Mouse (Mus musculus) adrenal gland, adult 8-10 months (tissue): Measurements from ENCODE around the gene Tnfrsf21. TPM values are rescaled to one million over a fixed set of nuclear protein-coding genes. Genes with fewer than 3 reads are reported as not detected.

Experiments used
- DNase-seq: peaks from one replicate; pipeline ENCODE4 v3.0.0; 2022
- total RNA-seq, 4 experiments: library from RNA; stranded (reverse); gene quantifications; 2 replicates each; pipeline ENCODE4 v1.2.4; 2022

The Tnfrsf21 gene
- 1 to 10 TPM; 2.4 to 5.3 (median 3.1) TPM for total RNA-seq

GRCm38 (mm10) chr17:43016371-43017331 is at the start of gene Tnfrsf21:
TSS of gene Tnfrsf21 (plus strand) at chr17:43016555.
- DNase-seq: peak; percentile 76

- no peak for DNase-seq
These were observed 48.2 kb upstream of the Tnfrsf21 start for GRCm38 (mm10) chr17:42968174-42968573.

GRCm38 (mm10) chr17:42975312-42975996 is 40.9 kb upstream of the Tnfrsf21 start:
- no peak for DNase-seq

- no peak for DNase-seq
These were observed 38.6 kb upstream of the Tnfrsf21 start for GRCm38 (mm10) chr17:42977766-42978165.

GRCm38 (mm10) chr17:42978345-42978744 is 38.0 kb upstream of the Tnfrsf21 start:
- DNase-seq: no peak

GRCm38 (mm10) chr17:42981806-42982205 is 34.5 kb upstream of the Tnfrsf21 start:
- DNase-seq: no peak

GRCm38 (mm10) chr17:42982568-42982967 is 33.8 kb upstream of the Tnfrsf21 start:
- no peak for DNase-seq

- DNase-seq: no peak
These were observed 30.3 kb upstream of the Tnfrsf21 start for GRCm38 (mm10) chr17:42985837-42986589.

- no peak for DNase-seq
These were observed 28.7 kb upstream of the Tnfrsf21 start for GRCm38 (mm10) chr17:42987692-42988091.

- DNase-seq: no peak
These were observed 26.4 kb upstream of the Tnfrsf21 start for GRCm38 (mm10) chr17:42989981-42990380.

GRCm38 (mm10) chr17:42991112-42991511 is 25.2 kb upstream of the Tnfrsf21 start:
- DNase-seq: no peak

GRCm38 (mm10) chr17:42999446-42999977 is 16.8 kb upstream of the Tnfrsf21 start:
- DNase-seq: no peak

GRCm38 (mm10) chr17:43000598-43000997 is 15.8 kb upstream of the Tnfrsf21 start:
- no peak for DNase-seq

- no peak for DNase-seq
These were observed 3.6 kb upstream of the Tnfrsf21 start for GRCm38 (mm10) chr17:43012718-43013117.

GRCm38 (mm10) chr17:43017341-43018052 is 1.1 kb downstream of the Tnfrsf21 start:
- no peak for DNase-seq

GRCm38 (mm10) chr17:43018071-43018470 is 1.7 kb downstream of the Tnfrsf21 start:
- DNase-seq: no peak

GRCm38 (mm10) chr17:43019660-43020059 is 3.3 kb downstream of the Tnfrsf21 start:
- DNase-seq: no peak

GRCm38 (mm10) chr17:43021017-43021416 is 4.7 kb downstream of the Tnfrsf21 start:
- no peak for DNase-seq

GRCm38 (mm10) chr17:43022056-43022455 is 5.7 kb downstream of the Tnfrsf21 start:
- DNase-seq: no peak

GRCm38 (mm10) chr17:43023637-43024217 is 7.4 kb downstream of the Tnfrsf21 start:
- no peak for DNase-seq

- no peak for DNase-seq
These were observed 8.2 kb downstream of the Tnfrsf21 start for GRCm38 (mm10) chr17:43024531-43024930.
